ENCODE assay signal across 8 mouse cellular contexts in genomic region chr3:108562133-108562730, GRCm38 (mm10). TPM values are rescaled to one million over a fixed set of nuclear protein-coding genes. Genes with fewer than 3 reads are reported as not detected.
DNase-seq lines count a peak whose midpoint lies in the region; ATAC-seq and TF ChIP-seq lines count a peak whose summit lies in the region.

Gene Tmem167b, minus strand, starts transcription at chr3:108562466.

- H3K9me3 ChIP-seq in hindbrain, postnatal 0 days (ENCODE audit: low read length): no peaks in the 10 kb centered on the region

- H3K27ac ChIP-seq in gastrocnemius, adult 2 months: peak within 1 kb of the TSS; percentile 99
- peak within 1 kb of the TSS; percentile 90 for H3K27ac ChIP-seq in hindbrain, postnatal 0 days
- H3K27ac ChIP-seq in left cerebral cortex, adult 2 months: peak within 1 kb of the TSS; percentile 96

- H3K4me3 ChIP-seq in gastrocnemius, adult 2 months: peak within 1 kb of the TSS; percentile 98
- peak within 1 kb of the TSS; percentile 92 for H3K4me3 ChIP-seq in hindbrain, postnatal 0 days (ENCODE audit: low read length)
- peak within 1 kb of the TSS; percentile 76 for H3K4me3 ChIP-seq in left cerebral cortex, adult 2 months

- no peak for TF ChIP-seq CTCF in gastrocnemius, adult 2 months (IDR thresholded peaks at IDR 0.05)
- peak; percentile 32; the same call in 1 of the 2 replicates for TF ChIP-seq CTCF in hindbrain, postnatal 0 days (IDR thresholded peaks at IDR 0.05; ENCODE audit: low read depth)
- no peak for TF ChIP-seq CTCF in left cerebral cortex, adult 2 months (IDR thresholded peaks at IDR 0.05)

- H3K9ac ChIP-seq in hindbrain, postnatal 0 days (replicated peaks; ENCODE audit: low read length): peak within 1 kb of the TSS; percentile 74

- H3K4me1 ChIP-seq in hindbrain, postnatal 0 days (ENCODE audit: insufficient read depth, low read length): peaks cover 10% of the 10 kb centered on the region

- peak; percentile 92 for ATAC-seq in common myeloid progenitor, adult 5-6 weeks (replicated peaks; ENCODE audit: low read depth, poor library complexity, severe bottlenecking)
- ATAC-seq in hindbrain, postnatal 0 days: peak; percentile 99
- peak; percentile 92 for ATAC-seq in megakaryocyte, adult 5-6 weeks (ENCODE audit: poor library complexity, severe bottlenecking)

- under 1% methylated on average over 42 of the region's 45 CpGs for WGBS in hindbrain, postnatal 0 days

- intact Hi-C loops in gastrocnemius, adult 2 months (cut with DNase I): loop anchor here (2.0 to 5.0 kb wide), 3 partner anchors 90 to 161 kb away; partner anchors contain the start of gene Clcc1
- intact Hi-C loops in left cerebral cortex, adult 2 months (cut with DNase I): loop anchor here (1.0 to 10.0 kb wide), 4 partner anchors 8 to 277 kb away; partner anchors contain the start of gene Sort1

- H3K4me2 ChIP-seq in hindbrain, postnatal 0 days (ENCODE audit: low read depth, low read length): peak within 1 kb of the TSS; percentile 86

- peaks cover 13% of the 10 kb centered on the region; the same call in 1 of the 2 replicates for H3K36me3 ChIP-seq in hindbrain, postnatal 0 days (ENCODE audit: insufficient read depth, low read length)

- no peaks in the 10 kb centered on the region for H3K27me3 ChIP-seq in hindbrain, postnatal 0 days (ENCODE audit: insufficient read depth, low read length)

- DNase-seq in ZHBTc4 (ENCODE audit: low read depth, low spot score): peak; percentile 99
- DNase-seq in gastrocnemius, adult 2 months: peak; percentile 97
- DNase-seq in hindbrain, postnatal 0 days (ENCODE audit: low spot score): peak; percentile 100
- peak; percentile 97 to 98 for DNase-seq in left cerebral cortex, adult 2 months (ENCODE audit: extremely low spot score in 1 of 2, low spot score in 2 of 2)
- peak; percentile 99 for DNase-seq in right cerebral cortex, adult 2 months (ENCODE audit: low spot score in 2 of 2)
- DNase-seq in urinary bladder, postnatal 14 days (ENCODE audit: low spot score): peak; percentile 97

RNA-seq across cellular contexts. Expression of gene Tmem167b, which starts in this region (rescaled TPM):
- 29.2 and 33.6 TPM in 2 replicates for total RNA-seq in common myeloid progenitor, adult 5-6 weeks (2017)
- total RNA-seq in gastrocnemius, adult 2 months (2021): 10 to 100 TPM; 12.1 to 16.1 TPM
- 31.9 and 38.9 TPM in 2 replicates for total RNA-seq in hindbrain, postnatal 0 days (2014; rRNA removed)
- 38.9 and 41.4 TPM in 2 replicates for polyA plus RNA-seq in hindbrain, postnatal 0 days (2015; fragmentation: Nextera tagmentation; extraction: Ambion mirVana)
- total RNA-seq in left cerebral cortex, adult 2 months (2021): 10 to 100 TPM; 40.9 to 46.1 TPM
- total RNA-seq in megakaryocyte, adult 5-6 weeks (2015): 16.5 and 18.2 TPM in 2 replicates
- total RNA-seq in megakaryocyte, adult 5-6 weeks (2017): 45.9 and 46.3 TPM in 2 replicates

Comparison
In these comparisons a context has a peak if more than half of its experiments do, and no peak if none do; other contexts are left out.
1. Peak in every context shown above with its lines: DNase-seq, ATAC-seq, H3K4me3 ChIP-seq and H3K27ac ChIP-seq.